ENCODE assay signal across 36 mouse cellular contexts in the genomic region with DNA sequence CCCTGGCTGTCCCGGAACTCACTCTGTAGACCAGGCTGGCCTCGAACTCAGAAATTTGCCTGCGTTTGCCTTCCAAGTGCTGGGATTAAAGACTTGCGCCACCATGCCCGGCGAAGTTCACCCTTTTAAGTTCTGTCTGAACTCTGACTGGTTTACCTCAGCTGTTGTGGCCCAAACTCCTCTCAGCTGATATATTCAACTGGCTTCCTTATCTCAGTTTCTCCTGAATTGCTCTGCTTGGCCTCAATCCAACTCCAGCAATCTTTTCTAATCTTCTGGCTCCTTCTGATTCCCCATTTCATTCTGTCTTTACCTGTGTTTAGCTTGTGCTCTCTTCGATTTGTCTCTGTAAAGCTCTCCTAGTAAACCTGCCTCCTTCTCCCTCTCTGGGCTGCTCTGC. TPM values are rescaled to one million over a fixed set of nuclear protein-coding genes. Genes with fewer than 3 reads are reported as not detected.
"Had no signal": no experiment of that assay in that cellular context is flagged by ENCODE, and none has a peak within 500 bp of the region (broad histone marks: within the 10 kb centered on the region; RNA-seq: fewer than 3 reads in every experiment).

No protein-coding gene starts in this region.

- DNase-seq: cerebellum, adult 8-10 months; cerebellum, adult 9-10 months; cerebellum, adult 9-11 months; cerebellum, postnatal 10 days; cerebellum, postnatal 14 days; cerebellum, postnatal 25 days; cerebellum, postnatal 36 days; embryo, embryonic 11 days; forebrain, postnatal 0 days; gastrocnemius, adult 2 months; gastrocnemius, postnatal 10 days; gastrocnemius, postnatal 14 days; gastrocnemius, postnatal 25 days; gastrocnemius, postnatal 36 days; heart, adult 18-20 months; heart, adult 2 months had no signal

- H3K9ac ChIP-seq: embryonic facial prominence, embryonic 12.5 days; embryonic facial prominence, embryonic 13.5 days; embryonic facial prominence, embryonic 15.5 days; forebrain, embryonic 12.5 days; forebrain, embryonic 13.5 days; forebrain, embryonic 15.5 days; forebrain, postnatal 0 days had no signal

- H3K36me3 ChIP-seq: embryonic facial prominence, embryonic 10.5 days; embryonic facial prominence, embryonic 12.5 days; embryonic facial prominence, embryonic 13.5 days; embryonic facial prominence, embryonic 15.5 days; forebrain, embryonic 10.5 days; forebrain, embryonic 12.5 days; forebrain, embryonic 15.5 days; heart, embryonic 10.5 days had no signal

- H3K4me1 ChIP-seq: embryonic facial prominence, embryonic 10.5 days; embryonic facial prominence, embryonic 12.5 days; embryonic facial prominence, embryonic 13.5 days; embryonic facial prominence, embryonic 15.5 days; forebrain, embryonic 10.5 days; forebrain, embryonic 12.5 days; forebrain, embryonic 13.5 days; forebrain, embryonic 15.5 days had no signal

- H3K4me3 ChIP-seq: embryonic facial prominence, embryonic 10.5 days; embryonic facial prominence, embryonic 12.5 days; embryonic facial prominence, embryonic 13.5 days; embryonic facial prominence, embryonic 15.5 days; erythroblast, embryonic 14.5 days; forebrain, embryonic 10.5 days; forebrain, embryonic 12.5 days; forebrain, embryonic 13.5 days; forebrain, embryonic 15.5 days; gastrocnemius, adult 2 months; heart, adult 2 months; heart, embryonic 10.5 days had no signal

- H3K27ac ChIP-seq: embryonic facial prominence, embryonic 10.5 days; embryonic facial prominence, embryonic 12.5 days; embryonic facial prominence, embryonic 13.5 days; embryonic facial prominence, embryonic 15.5 days; forebrain, embryonic 10.5 days; forebrain, embryonic 12.5 days; forebrain, embryonic 13.5 days; forebrain, embryonic 15.5 days; gastrocnemius, adult 2 months; heart, adult 2 months; heart, embryonic 10.5 days had no signal

- H3K9me3 ChIP-seq: embryonic facial prominence, embryonic 10.5 days; embryonic facial prominence, embryonic 12.5 days; embryonic facial prominence, embryonic 13.5 days; embryonic facial prominence, embryonic 15.5 days; forebrain, embryonic 10.5 days; forebrain, embryonic 12.5 days; forebrain, embryonic 13.5 days; forebrain, embryonic 15.5 days; heart, embryonic 10.5 days had no signal

- H3K27me3 ChIP-seq: embryonic facial prominence, embryonic 12.5 days; embryonic facial prominence, embryonic 13.5 days; embryonic facial prominence, embryonic 15.5 days; forebrain, embryonic 12.5 days; forebrain, embryonic 13.5 days; forebrain, embryonic 15.5 days had no signal

RNA-seq across cellular contexts. Expression of gene Gm38100, which starts 23.0 kb away (rescaled TPM):
- total RNA-seq: common myeloid progenitor, adult 5-6 weeks; forebrain, postnatal 0 days; gastrocnemius, adult 18-20 months; gastrocnemius, adult 2 months; gastrocnemius, adult 8-10 months; gastrocnemius, postnatal 10 days; gastrocnemius, postnatal 14 days; gastrocnemius, postnatal 25 days; gastrocnemius, postnatal 36 days; gastrocnemius, postnatal 4 days; granulocyte monocyte progenitor cell, adult 5-6 weeks; heart, adult 18-20 months; heart, adult 2 months had no signal
- polyA plus RNA-seq: cortical plate, adult 2 months; embryonic facial prominence, embryonic 10.5 days; embryonic facial prominence, embryonic 14.5 days; erythroblast, embryonic 14.5 days; forebrain, embryonic 14.5 days; forebrain, embryonic 15.5 days; forebrain, postnatal 0 days; frontal cortex, adult 2 months; gonadal fat pad, adult 2 months; heart, adult 2 months had no signal

RNA-seq across cellular contexts. Expression of gene Rbm8a2, which starts 35.7 kb away (rescaled TPM):
- total RNA-seq: gastrocnemius, adult 18-20 months; gastrocnemius, adult 2 months; gastrocnemius, adult 8-10 months; gastrocnemius, postnatal 14 days; gastrocnemius, postnatal 25 days; gastrocnemius, postnatal 36 days; heart, adult 18-20 months; heart, adult 2 months had no signal
- polyA plus RNA-seq: erythroblast, embryonic 14.5 days; gonadal fat pad, adult 2 months; heart, adult 2 months had no signal
